Mouse (Mus musculus) bone marrow, adult 2 months (tissue): ENCODE measurements around the gene Ahctf1. TPM values are rescaled to one million over a fixed set of nuclear protein-coding genes. Genes with fewer than 3 reads are reported as not detected.

ENCODE experiments used
- H3K27ac ChIP-seq: fragments of 200-500 bp; 2 replicates; pipeline ENCODE4 v1.5.1; 2012; ENCODE audit warnings: low read depth, mild to moderate bottlenecking, control low read depth, inconsistent platforms, low read length; ENCODE audit not compliant: control insufficient read depth, poor library complexity, insufficient read depth
- H3K4me1 ChIP-seq: fragments of 200-500 bp; 2 replicates; pipeline ENCODE4 v1.6.1; 2011; ENCODE audit warnings: low read length; ENCODE audit not compliant: control insufficient read depth, insufficient read depth
- H3K4me3 ChIP-seq: fragments of 200-500 bp; replicated peaks from 2 replicates; pipeline ENCODE3; 2011; ENCODE audit warnings: mild to moderate bottlenecking, low read depth, low read length, control low read depth; ENCODE audit not compliant: control insufficient read depth
- CTCF ChIP-seq: fragments of 200-500 bp; IDR thresholded peaks from 2 replicates; pipeline ENCODE4 v1.5.1; 2011; ENCODE audit warnings: low read length, control low read depth; ENCODE audit not compliant: control insufficient read depth, insufficient read depth
- POLR2A ChIP-seq: fragments of 200-500 bp; IDR thresholded peaks from 2 replicates; pipeline ENCODE4 v1.6.1; 2011; ENCODE audit warnings: low read depth, mild to moderate bottlenecking, control low read depth, low read length, borderline replicate concordance; ENCODE audit not compliant: control insufficient read depth
- WGBS: fragments of 180-500 bp; shearing (Covaris S2); methylation state at CpG from one replicate; pipeline ENCODE4 v1.1.7; 2018; 5-methylcytosine and 5-hydroxymethylcytosine counted together
- polyA plus RNA-seq: library from polyadenylated mRNA; stranded (reverse); fragments of >200 nt; gene quantifications from 2 replicates; pipeline ENCODE4 v1.2.4, GENCODE M21; 2011; ENCODE audit warnings: low replicate concordance; ENCODE audit not compliant: missing spikeins, insufficient read depth, insufficient read length

The Ahctf1 gene
- polyA plus RNA-seq, 1 experiment, result 41.3 TPM

- no peaks in the 10 kb centered on the region for H3K4me1 ChIP-seq
- H3K27ac ChIP-seq, result no peak overlapping the region
- no peak overlapping the region for H3K4me3 ChIP-seq
- WGBS, result 43% methylated on average over 5 of the region's 5 CpGs
- TF ChIP-seq POLR2A (no peak), CTCF (no peak)
Observed at GRCm38 (mm10) chr1:179710739-179711138, 92.7 kb downstream of the Ahctf1 start.

GRCm38 (mm10) chr1:179709390-179709789 is 94.1 kb downstream of the Ahctf1 start:
- Histone ChIP-seq H3K4me3 (no peak overlapping the region), H3K27ac (no peak overlapping the region), H3K4me1 (no peaks in the 10 kb centered on the region)
- WGBS, result 40% methylated on average over 6 of the region's 6 CpGs
- TF ChIP-seq CTCF (no peak), POLR2A (no peak)

DNA sequence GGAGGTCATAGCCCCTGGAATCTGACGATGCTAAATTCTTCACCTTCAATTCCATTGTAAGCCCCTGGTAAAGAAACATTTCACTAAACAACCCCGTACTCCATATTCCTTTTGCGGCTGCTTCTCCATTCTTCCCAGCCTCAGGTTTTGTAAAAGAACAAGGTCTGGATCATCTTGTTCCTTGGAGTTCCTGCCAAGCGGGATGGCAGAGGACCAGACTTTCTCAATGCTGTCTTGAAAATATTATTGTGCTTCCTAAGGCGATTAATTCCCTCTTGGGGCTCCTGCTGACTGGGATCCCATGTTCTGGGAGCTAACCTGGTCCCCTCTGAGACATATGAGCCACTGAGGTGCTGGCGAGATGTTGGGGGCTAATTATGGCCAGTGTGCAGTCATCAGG is 98.3 kb downstream of the Ahctf1 start:
- TF ChIP-seq CTCF (no peak), POLR2A (no peak)
- H3K4me3 ChIP-seq, result no peak overlapping the region
- no peaks in the 10 kb centered on the region for H3K4me1 ChIP-seq
- no peak overlapping the region for H3K27ac ChIP-seq
- 85% methylated on average over 6 of the region's 6 CpGs for WGBS

DNA sequence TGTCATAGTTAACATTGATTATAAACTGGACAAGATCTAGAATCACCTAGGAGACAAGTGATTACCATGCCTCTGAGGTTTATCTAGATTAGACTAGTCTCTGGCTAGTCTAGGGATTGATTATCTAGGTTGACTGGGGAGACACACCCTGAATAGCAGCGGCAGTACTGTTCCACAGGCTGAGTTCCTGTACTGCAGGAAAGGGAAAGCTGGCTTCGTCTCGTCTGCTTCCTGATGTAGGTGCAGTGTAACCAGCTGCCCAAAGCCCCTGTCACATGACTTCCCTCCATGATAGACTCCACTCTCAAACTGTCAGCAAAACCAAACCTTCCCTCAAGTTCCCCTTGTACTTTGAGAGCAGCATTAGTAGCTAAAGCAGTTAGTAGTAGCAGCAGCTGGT is 99.3 kb downstream of the Ahctf1 start:
- no peaks in the 10 kb centered on the region for H3K4me1 ChIP-seq
- 6% methylated on average over 3 of the region's 3 CpGs for WGBS
- TF ChIP-seq POLR2A (no peak), CTCF (no peak)

More for the DNA sequence above, 99.3 kb downstream of the Ahctf1 start:
- H3K27ac ChIP-seq, result no peak overlapping the region
- no peak overlapping the region for H3K4me3 ChIP-seq

Other genes with a start within 250 kb of the Ahctf1 start
- 2.3 and 4.5 TPM in 2 replicates for gene Sccpdh, start 135.5 kb downstream of the Ahctf1 start, polyA plus RNA-seq
- not detected in 2 replicates for gene Kif28, start 58.4 kb downstream of the Ahctf1 start, polyA plus RNA-seq
- gene Gm10518, start 304 bp downstream of the Ahctf1 start, polyA plus RNA-seq, result not detected in 2 replicates
- 5.1 and 8.7 TPM in 2 replicates for gene Cdc42bpa, start 156.8 kb upstream of the Ahctf1 start, polyA plus RNA-seq